Mouse (Mus musculus) lung, postnatal 0 days (tissue): ENCODE data around the gene Coq6.

Experiments used
- CTCF ChIP-seq: IDR thresholded peaks from 2 replicates; pipeline ENCODE4 v1.5.1; 2016; ENCODE audit warnings: antibody characterized with exemption, mild to moderate bottlenecking
- EP300 ChIP-seq: IDR thresholded peaks from 2 replicates; pipeline ENCODE4 v1.6.1; 2016; ENCODE audit warnings: antibody characterized with exemption, mild to moderate bottlenecking, control low read depth

DNA sequence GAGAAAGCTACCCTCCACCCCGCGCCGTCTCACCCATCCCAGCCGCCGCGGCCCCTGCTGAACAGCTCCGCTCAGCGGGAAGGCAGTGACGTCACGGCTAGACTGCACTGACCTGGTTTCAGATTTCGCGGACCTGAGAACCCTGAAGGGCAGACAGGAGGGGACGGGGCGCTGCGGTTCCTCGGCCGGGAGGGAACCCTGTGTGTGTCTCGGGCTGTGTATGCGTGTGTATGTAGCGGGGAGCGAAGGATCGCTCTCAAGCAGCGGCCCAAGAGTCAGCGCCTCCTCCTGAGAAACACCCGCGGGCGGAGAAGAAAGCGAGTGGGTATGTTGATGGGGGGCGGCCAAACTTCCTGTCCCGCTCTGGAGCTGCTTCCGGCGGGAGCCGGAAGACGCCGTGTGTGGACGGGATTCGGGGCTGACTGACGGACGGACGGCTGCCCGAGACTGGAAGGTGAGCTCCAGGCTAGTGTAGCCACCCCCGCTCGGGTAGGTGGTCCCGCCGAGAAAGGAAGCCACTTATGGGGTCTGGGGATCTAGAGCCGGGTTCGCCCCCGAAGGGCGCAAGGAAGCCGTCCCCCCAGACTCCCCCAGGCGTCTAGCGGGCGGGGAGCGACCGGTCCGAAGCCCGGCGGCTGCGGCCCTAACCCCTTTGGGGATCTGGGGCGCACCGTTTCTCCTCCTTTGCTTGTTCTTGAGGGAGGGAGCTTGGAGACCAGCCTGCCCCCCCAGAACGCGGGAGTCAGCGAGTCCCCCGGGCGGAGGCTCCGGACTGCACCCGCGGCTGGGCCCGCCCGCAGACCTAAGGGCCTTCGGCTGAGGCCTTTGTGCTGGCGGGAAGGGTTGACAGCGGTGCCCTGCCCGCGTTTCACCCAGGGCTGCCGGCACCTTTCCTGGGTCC, 44.5 kb upstream of the Coq6 start, which contains the start of gene Zfp410:
- peak; percentile 65 for TF ChIP-seq EP300
- peak; percentile 26; the same call in 1 of the 2 replicates for TF ChIP-seq CTCF
